Mouse (Mus musculus) frontal cortex, postnatal 25 days (tissue): ENCODE results near the gene Zscan4f.
"Not testable (repeated sequence)": the region's sequence is repeated elsewhere in the genome, so short reads cannot be mapped to it uniquely, and the experiment has no call there.

Source experiments
- DNase-seq, 2 experiments: peaks; one replicate each; pipeline ENCODE4 v3.0.0; 2022; ENCODE audit warnings: low spot score in 2 of 2

The Zscan4f gene

DNA sequence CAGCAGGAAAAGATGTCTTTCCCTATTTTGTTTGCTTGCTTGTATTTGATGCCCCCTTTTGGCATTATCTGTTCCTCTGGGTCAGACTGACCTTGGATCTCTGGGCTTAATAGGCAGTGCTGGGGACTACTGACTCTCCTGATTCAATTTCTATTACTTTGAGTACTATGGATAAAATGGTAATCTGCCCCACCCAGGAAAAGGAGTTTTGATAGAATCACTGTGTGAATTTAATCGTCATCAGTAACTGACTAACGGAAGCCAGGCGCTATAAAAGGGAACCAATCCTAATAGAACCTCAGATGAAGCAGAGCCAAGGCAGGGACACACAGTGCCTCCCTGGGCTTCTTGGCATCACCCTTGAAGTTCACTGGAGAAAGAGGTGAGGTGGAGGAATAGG lies at the start of gene Zscan4f:
Gene Zscan4f (plus strand): TSS at position 301 of the 400 bp plus-strand sequence.
- not testable (repeated sequence) for DNase-seq

DNA sequence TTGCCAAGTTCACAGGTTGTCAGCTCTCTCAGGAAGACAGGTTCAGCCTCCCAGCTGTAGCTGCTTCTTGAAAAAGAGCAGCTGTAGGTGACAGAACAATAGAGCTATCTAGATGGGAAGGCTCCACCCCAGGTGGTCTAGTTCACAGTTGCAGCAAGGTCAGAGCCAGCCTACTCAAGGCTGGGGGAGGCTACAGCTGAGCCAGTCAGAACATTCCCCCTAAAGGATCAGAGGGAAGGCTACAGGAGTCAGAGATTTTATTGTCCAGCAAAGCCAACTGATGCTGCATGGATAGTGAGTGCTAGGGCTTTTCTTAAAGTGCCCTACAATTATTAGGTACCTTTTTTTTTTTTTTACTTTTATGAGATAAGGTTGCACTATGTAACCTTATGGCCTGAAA lies 13.1 kb upstream of the Zscan4f start:
- not testable (repeated sequence) for DNase-seq
